Mouse (Mus musculus): ENCODE measurements around the gene Pef1. TPM values are rescaled to one million over a fixed set of nuclear protein-coding genes. Genes with fewer than 3 reads are reported as not detected.
A peak's percentile ranks its signal among the peaks of the same experiment; 100 is the strongest.

Gene Pef1
- polyA plus RNA-seq, 1 experiment from 2014 or later: 90.9 TPM

DNA sequence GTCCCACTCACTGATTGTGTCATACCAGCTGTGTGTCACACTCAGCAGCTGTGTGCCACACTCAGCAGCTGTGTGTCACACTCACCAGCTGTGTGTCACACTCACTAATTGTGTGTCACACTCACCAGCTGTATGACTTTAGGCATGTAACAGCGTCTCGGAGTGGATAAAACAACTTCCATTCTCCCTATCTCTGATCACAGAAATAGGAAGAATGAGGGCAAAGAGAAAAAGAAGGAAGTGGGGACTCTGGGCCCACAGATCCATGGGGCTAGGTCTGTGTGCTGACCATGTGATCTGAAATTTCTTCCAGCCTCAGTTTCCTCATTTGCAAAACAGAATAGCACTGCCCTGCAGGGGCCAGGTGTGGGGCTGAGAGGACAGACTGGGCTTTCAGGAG, 30.6 kb upstream of the Pef1 start:
- no peaks in the 10 kb centered on the region for H3K9me3 ChIP-seq (ENCODE audit: low read length)
- H3K27me3 ChIP-seq (ENCODE audit: insufficient read depth, low read length): no peaks in the 10 kb centered on the region
- no peak overlapping the region for H3K27ac ChIP-seq (ENCODE audit: low read length)
- no peaks in the 10 kb centered on the region for H3K36me3 ChIP-seq (ENCODE audit: insufficient read depth, low read length)
- WGBS: 84% methylated on average over 2 of the region's 2 CpGs
- no peaks in the 10 kb centered on the region; the same call in 1 of the 2 replicates for H3K4me1 ChIP-seq (ENCODE audit: insufficient read depth, low read length)
- no peak overlapping the region for H3K9ac ChIP-seq (replicated peaks; ENCODE audit: low read length)
- no peak overlapping the region for H3K4me3 ChIP-seq (ENCODE audit: low read length)
- no peak overlapping the region for H3K4me2 ChIP-seq (replicated peaks; ENCODE audit: low read depth, low read length)
- ATAC-seq (ENCODE audit: low FRiP score, low TSS enrichment): no peak

GRCm38 (mm10) chr4:130073367-130073766, 29.0 kb upstream of the Pef1 start:
- no peak overlapping the region for H3K27ac ChIP-seq (ENCODE audit: low read length)
- H3K9ac ChIP-seq (replicated peaks; ENCODE audit: low read length): no peak overlapping the region
- H3K4me2 ChIP-seq (replicated peaks; ENCODE audit: low read depth, low read length): no peak overlapping the region
- H3K9me3 ChIP-seq (ENCODE audit: low read length): no peaks in the 10 kb centered on the region
- no peak for ATAC-seq (ENCODE audit: low FRiP score, low TSS enrichment)
- H3K36me3 ChIP-seq (ENCODE audit: insufficient read depth, low read length): no peaks in the 10 kb centered on the region
- H3K4me1 ChIP-seq (ENCODE audit: insufficient read depth, low read length): no peaks in the 10 kb centered on the region; the same call in 1 of the 2 replicates
- H3K27me3 ChIP-seq (ENCODE audit: insufficient read depth, low read length): no peaks in the 10 kb centered on the region
- 86% methylated on average over 4 of the region's 4 CpGs for WGBS
- no peak overlapping the region for H3K4me3 ChIP-seq (ENCODE audit: low read length)

DNA sequence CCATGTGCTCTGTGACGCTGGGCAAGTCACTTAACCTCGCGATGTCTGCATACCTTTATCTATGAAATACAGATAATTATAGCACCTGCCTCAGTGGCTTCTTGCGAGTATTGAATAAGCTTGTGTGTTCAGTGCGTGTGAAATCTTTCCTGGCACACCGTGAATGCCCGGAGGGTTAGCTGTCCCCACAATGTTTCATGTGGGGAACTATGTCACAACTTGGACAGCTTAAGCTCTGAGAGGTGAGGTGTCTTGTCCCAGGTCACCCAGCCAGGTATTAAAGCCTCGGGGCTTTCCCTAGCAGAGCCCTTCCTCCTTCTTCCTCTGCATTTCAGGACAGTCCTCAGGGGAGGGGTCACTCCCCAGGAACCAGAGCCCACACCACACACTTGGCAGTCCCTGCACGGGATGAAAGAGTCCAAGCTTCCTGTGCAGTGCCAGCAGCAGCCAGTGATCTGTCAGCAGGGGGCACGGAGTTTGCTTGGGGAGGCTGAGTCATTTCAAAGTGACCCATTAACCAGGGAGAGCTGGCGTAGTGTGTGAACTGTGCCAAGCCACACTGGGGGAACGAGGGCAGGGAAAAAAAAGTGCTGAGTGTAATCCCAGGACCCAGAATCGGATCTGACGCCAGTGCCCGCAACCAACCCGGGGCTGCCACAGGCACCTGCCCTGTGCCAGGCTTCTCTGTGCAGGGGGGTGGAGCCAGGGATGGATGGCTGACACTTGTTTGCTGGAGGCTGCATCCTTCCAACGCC, 27.4 kb upstream of the Pef1 start:
- H3K9ac ChIP-seq (replicated peaks; ENCODE audit: low read length): no peak overlapping the region
- ATAC-seq (ENCODE audit: low FRiP score, low TSS enrichment): peak; percentile 81
- 63% methylated on average over 17 of the region's 17 CpGs for WGBS

GRCm38 (mm10) chr4:130076856-130077255, 25.5 kb upstream of the Pef1 start:
- Histone ChIP-seq H3K4me2 (replicated peaks; ENCODE audit: low read depth, low read length) (no peak overlapping the region), H3K4me3 (ENCODE audit: low read length) (no peak overlapping the region), H3K27me3 (ENCODE audit: insufficient read depth, low read length) (no peaks in the 10 kb centered on the region; the same call in 1 of the 2 replicates), H3K36me3 (ENCODE audit: insufficient read depth, low read length) (no peaks in the 10 kb centered on the region), H3K9ac (replicated peaks; ENCODE audit: low read length) (no peak overlapping the region), H3K4me1 (ENCODE audit: insufficient read depth, low read length) (no peaks in the 10 kb centered on the region; the same call in 1 of the 2 replicates), H3K27ac (ENCODE audit: low read length) (no peak overlapping the region), H3K9me3 (ENCODE audit: low read length) (no peaks in the 10 kb centered on the region)
- no peak for ATAC-seq (ENCODE audit: low FRiP score, low TSS enrichment)
- 69% methylated on average over 8 of the region's 8 CpGs for WGBS

More for the DNA sequence above, 27.4 kb upstream of the Pef1 start:
- no peaks in the 10 kb centered on the region; the same call in 1 of the 2 replicates for H3K4me1 ChIP-seq (ENCODE audit: insufficient read depth, low read length)
- no peak overlapping the region for H3K27ac ChIP-seq (ENCODE audit: low read length)
- no peak overlapping the region for H3K4me3 ChIP-seq (ENCODE audit: low read length)
- H3K27me3 ChIP-seq (ENCODE audit: insufficient read depth, low read length): no peaks in the 10 kb centered on the region; the same call in 1 of the 2 replicates
- no peaks in the 10 kb centered on the region for H3K9me3 ChIP-seq (ENCODE audit: low read length)
- no peak overlapping the region for H3K4me2 ChIP-seq (replicated peaks; ENCODE audit: low read depth, low read length)
- H3K36me3 ChIP-seq (ENCODE audit: insufficient read depth, low read length): no peaks in the 10 kb centered on the region

- H3K9me3 ChIP-seq (ENCODE audit: low read length): no peaks in the 10 kb centered on the region
- H3K4me1 ChIP-seq (ENCODE audit: insufficient read depth, low read length): peaks cover under 1% of the 10 kb centered on the region; the same call in 1 of the 2 replicates
- WGBS: 60% methylated on average over 17 of the region's 17 CpGs
- H3K4me2 ChIP-seq (replicated peaks; ENCODE audit: low read depth, low read length): no peak overlapping the region
- no peaks in the 10 kb centered on the region; the same call in 1 of the 2 replicates for H3K27me3 ChIP-seq (ENCODE audit: insufficient read depth, low read length)
- no peak overlapping the region for H3K9ac ChIP-seq (replicated peaks; ENCODE audit: low read length)
- no peaks in the 10 kb centered on the region for H3K36me3 ChIP-seq (ENCODE audit: insufficient read depth, low read length)
- ATAC-seq (ENCODE audit: low FRiP score, low TSS enrichment): no peak
- H3K4me3 ChIP-seq (ENCODE audit: low read length): no peak overlapping the region
- no peak overlapping the region for H3K27ac ChIP-seq (ENCODE audit: low read length)
Measured at GRCm38 (mm10) chr4:130078816-130079485, 23.4 kb upstream of the Pef1 start.

GRCm38 (mm10) chr4:130079521-130079920, 22.8 kb upstream of the Pef1 start:
- Histone ChIP-seq H3K27ac (ENCODE audit: low read length) (no peak overlapping the region), H3K9ac (replicated peaks; ENCODE audit: low read length) (no peak overlapping the region), H3K27me3 (ENCODE audit: insufficient read depth, low read length) (no peaks in the 10 kb centered on the region; the same call in 1 of the 2 replicates), H3K4me3 (ENCODE audit: low read length) (no peak overlapping the region), H3K9me3 (ENCODE audit: low read length) (no peaks in the 10 kb centered on the region), H3K36me3 (ENCODE audit: insufficient read depth, low read length) (no peaks in the 10 kb centered on the region), H3K4me1 (ENCODE audit: insufficient read depth, low read length) (peaks cover 6% of the 10 kb centered on the region; the same call in 1 of the 2 replicates), H3K4me2 (replicated peaks; ENCODE audit: low read depth, low read length) (no peak overlapping the region)
- no peak for ATAC-seq (ENCODE audit: low FRiP score, low TSS enrichment)
- 58% methylated on average over 3 of the region's 3 CpGs for WGBS

- no peak overlapping the region for H3K4me3 ChIP-seq (ENCODE audit: low read length)
- peaks cover 7% of the 10 kb centered on the region; the same call in 1 of the 2 replicates for H3K4me1 ChIP-seq (ENCODE audit: insufficient read depth, low read length)
- no peaks in the 10 kb centered on the region for H3K36me3 ChIP-seq (ENCODE audit: insufficient read depth, low read length)
- whole genome bisulfite sequencing: 72% methylated on average over 19 of the region's 19 CpGs
- H3K27me3 ChIP-seq (ENCODE audit: insufficient read depth, low read length): no peaks in the 10 kb centered on the region; the same call in 1 of the 2 replicates
- no peak overlapping the region for H3K27ac ChIP-seq (ENCODE audit: low read length)
- H3K9me3 ChIP-seq (ENCODE audit: low read length): no peaks in the 10 kb centered on the region
- H3K4me2 ChIP-seq (replicated peaks; ENCODE audit: low read depth, low read length): no peak overlapping the region
- no peak for ATAC-seq (ENCODE audit: low FRiP score, low TSS enrichment)
- H3K9ac ChIP-seq (replicated peaks; ENCODE audit: low read length): no peak overlapping the region
Measured at GRCm38 (mm10) chr4:130081345-130082190, 20.8 kb upstream of the Pef1 start.

- 40% methylated on average over 9 of the region's 9 CpGs for WGBS
- Histone ChIP-seq H3K27me3 (ENCODE audit: insufficient read depth, low read length) (no peaks in the 10 kb centered on the region; the same call in 1 of the 2 replicates), H3K4me1 (ENCODE audit: insufficient read depth, low read length) (peaks cover 7% of the 10 kb centered on the region; the same call in 1 of the 2 replicates), H3K9me3 (ENCODE audit: low read length) (no peaks in the 10 kb centered on the region), H3K36me3 (ENCODE audit: insufficient read depth, low read length) (no peaks in the 10 kb centered on the region), H3K27ac (ENCODE audit: low read length) (no peak overlapping the region), H3K9ac (replicated peaks; ENCODE audit: low read length) (no peak overlapping the region), H3K4me2 (replicated peaks; ENCODE audit: low read depth, low read length) (no peak overlapping the region), H3K4me3 (ENCODE audit: low read length) (no peak overlapping the region)
- ATAC-seq (ENCODE audit: low FRiP score, low TSS enrichment): no peak
Measured at GRCm38 (mm10) chr4:130082211-130082610, 20.1 kb upstream of the Pef1 start.

DNA sequence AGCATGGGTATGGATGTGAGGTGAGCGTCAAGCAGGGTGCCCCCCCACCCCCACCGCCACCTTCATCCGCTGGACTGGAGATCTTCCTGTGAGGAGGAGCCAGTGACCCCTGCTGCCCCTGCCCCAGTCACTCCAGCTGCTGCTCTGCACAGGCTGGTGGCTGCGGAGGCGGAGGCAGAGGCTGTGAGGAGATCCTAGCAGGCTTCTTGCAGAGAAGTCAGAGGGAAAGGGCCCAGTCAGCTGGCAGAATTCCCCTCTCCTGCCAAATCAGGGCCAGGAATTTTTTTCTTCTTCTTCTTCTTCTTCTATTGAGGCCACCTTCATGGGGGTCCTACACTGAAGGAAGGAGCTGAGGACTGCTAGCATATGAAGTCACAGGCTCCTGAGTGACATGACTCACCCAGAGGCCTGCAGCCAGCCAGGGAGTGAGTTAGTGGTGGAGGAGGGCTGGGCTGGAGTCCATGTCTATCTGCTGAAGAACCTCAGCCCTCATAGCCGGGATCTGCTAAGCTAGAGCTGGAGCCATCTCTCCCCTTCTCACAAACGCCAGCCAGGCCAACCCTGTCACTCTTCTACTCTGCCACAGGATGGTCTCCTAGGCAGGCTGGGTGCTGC, 17.9 kb upstream of the Pef1 start:
- no peak overlapping the region for H3K27ac ChIP-seq (ENCODE audit: low read length)
- H3K4me1 ChIP-seq (ENCODE audit: insufficient read depth, low read length): peaks cover 7% of the 10 kb centered on the region; the same call in 1 of the 2 replicates
- H3K4me2 ChIP-seq (replicated peaks; ENCODE audit: low read depth, low read length): no peak overlapping the region
- WGBS: 39% methylated on average over 7 of the region's 7 CpGs
- no peak overlapping the region for H3K4me3 ChIP-seq (ENCODE audit: low read length)
- H3K27me3 ChIP-seq (ENCODE audit: insufficient read depth, low read length): no peaks in the 10 kb centered on the region
- no peak for ATAC-seq (ENCODE audit: low FRiP score, low TSS enrichment)
- no peaks in the 10 kb centered on the region for H3K36me3 ChIP-seq (ENCODE audit: insufficient read depth, low read length)
- peak overlapping the region; percentile 15; the same call in 1 of the 2 replicates for H3K9ac ChIP-seq (replicated peaks; ENCODE audit: low read length)
- no peaks in the 10 kb centered on the region for H3K9me3 ChIP-seq (ENCODE audit: low read length)
